Mouse (Mus musculus) heart, postnatal 4 days (tissue): ENCODE results near the gene Otulin. TPM values are rescaled to one million over a fixed set of nuclear protein-coding genes. Genes with fewer than 3 reads are reported as not detected.

Experiments
- DNase-seq: peaks from one replicate; pipeline ENCODE4 v3.0.0; 2021
- total RNA-seq, 2 experiments: library from RNA; stranded (reverse); gene quantifications; 2 replicates each; pipeline ENCODE4 v1.2.3; 2021

Gene Otulin
- 10 to 100 TPM; 41.6 to 43.1 TPM for total RNA-seq

GRCm38 (mm10) chr15:27630601-27631383 lies at the start of gene Otulin:
Otulin (minus strand) TSS chr15:27630693.
- DNase-seq = peak; percentile 100

- DNase-seq = no peak
Observed at GRCm38 (mm10) chr15:27678511-27678910, 48.0 kb upstream of the Otulin start.

DNA sequence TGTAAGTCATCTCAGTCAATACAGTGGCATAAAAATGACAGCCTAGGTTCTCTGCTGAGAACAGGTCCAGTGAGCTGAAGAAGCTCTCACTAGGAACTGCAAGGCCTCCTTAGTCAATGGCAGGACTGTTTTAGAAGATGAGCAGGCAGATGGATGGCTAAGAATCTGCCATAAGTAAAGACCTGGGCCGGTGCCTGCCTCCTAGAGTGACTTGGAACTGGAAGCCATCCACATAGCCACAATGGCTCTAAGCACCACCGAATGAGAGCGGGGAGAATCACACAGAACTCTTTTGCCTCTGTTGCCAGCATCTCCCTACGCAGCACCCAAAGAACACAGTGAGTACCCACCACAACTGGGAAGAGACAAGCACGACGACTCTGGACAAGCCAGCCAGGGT lies 47.3 kb upstream of the Otulin start:
- DNase-seq = no peak

DNA sequence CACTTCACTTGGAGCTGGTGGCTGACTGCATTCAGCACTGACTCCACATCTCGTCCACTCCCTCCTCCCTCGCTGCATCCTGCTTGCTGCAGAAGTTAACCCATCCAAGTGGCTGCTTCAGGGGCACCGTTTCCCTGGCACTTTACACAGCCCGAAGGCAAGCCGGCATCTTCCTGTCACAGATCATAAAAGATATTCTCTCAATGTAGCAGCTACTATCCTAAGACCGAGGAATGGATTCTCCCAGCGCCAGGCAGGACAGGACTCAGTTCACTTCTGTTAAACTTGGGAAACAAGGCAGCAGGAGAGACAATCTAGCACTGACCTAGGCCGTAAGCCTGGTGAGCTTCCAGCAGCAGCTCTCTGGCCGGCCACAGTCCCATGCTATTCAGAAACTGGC lies 45.7 kb upstream of the Otulin start:
- no peak for DNase-seq

DNA sequence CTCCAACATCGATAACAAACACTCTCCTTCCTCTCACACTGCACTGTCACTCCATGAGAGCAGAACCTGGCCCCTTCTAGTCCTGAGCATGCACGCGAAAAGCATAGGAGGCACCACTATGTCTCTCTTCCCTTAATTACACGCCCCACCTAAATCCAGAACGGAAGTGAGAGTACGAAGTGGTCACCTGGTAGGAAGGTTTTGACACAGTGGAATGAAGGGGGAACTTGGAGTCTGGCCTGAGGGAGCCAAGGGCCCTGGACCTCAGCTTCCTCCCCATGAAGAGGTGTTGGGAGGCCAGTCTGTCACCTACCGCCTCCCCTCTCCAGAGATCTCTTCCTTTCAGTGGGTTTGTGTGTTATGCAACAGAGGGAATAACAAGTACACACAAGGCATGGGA lies 44.6 kb upstream of the Otulin start:
- DNase-seq = no peak

DNA sequence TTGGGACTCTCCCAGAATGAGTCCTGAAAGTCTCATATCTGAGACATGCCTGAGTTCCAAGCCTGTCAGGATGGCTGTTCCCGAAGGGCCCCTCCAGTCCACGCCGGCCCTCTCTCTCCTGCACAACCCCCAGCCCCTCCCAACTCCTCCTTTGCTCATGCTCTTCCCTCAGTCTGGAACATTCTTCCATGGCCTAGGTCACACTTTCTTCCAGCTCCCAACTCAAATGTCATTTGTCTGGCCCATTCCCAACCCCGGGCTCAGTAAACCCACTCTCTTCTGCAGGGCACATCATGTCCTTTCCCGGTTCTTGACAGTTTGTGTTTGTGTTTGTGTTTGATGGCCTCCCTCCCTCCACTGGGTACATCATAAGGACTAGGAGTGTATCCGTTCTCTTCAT lies 43.5 kb upstream of the Otulin start:
- no peak for DNase-seq

DNA sequence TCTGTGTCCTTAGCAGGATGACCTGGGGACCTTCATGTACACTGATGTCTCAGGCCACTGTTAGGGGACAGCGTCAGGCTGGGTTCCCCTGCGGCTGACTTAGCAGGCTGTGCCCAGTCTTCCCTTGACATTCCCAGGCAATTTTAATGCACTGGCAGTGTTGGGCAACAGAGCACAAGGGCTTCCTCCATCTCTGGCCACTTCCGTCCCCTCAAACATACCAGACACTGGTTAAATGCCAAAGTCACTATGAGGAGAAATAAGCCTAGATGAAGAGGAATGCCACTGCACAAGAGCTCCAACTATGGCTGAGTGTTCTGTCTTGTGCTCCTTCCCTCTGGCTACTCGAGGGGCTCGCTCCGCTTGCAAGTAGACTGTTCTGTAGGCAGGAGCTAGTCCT lies 42.7 kb upstream of the Otulin start:
- no peak for DNase-seq

DNA sequence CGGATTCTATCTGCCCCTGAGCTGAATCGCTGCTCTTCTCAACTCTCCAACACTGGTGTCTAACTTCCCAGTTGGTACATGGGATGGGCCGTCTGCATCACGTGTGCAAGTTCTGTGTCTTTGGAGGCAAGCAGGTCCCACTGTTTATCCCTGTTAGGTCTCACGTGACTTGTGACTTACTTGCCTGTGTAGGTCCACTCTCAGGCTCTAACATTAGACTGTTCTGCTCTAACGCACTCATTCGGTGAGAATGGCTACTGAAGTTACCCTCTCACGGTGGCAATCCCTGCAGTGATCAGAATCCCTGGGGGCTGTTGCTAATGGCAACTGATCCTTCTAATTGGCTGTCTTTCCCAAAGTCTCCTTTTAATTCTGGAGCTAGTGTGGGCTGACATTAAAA lies 41.8 kb upstream of the Otulin start:
- DNase-seq = no peak

- DNase-seq = no peak
Observed at GRCm38 (mm10) chr15:27671612-27672245, 41.2 kb upstream of the Otulin start.

DNA sequence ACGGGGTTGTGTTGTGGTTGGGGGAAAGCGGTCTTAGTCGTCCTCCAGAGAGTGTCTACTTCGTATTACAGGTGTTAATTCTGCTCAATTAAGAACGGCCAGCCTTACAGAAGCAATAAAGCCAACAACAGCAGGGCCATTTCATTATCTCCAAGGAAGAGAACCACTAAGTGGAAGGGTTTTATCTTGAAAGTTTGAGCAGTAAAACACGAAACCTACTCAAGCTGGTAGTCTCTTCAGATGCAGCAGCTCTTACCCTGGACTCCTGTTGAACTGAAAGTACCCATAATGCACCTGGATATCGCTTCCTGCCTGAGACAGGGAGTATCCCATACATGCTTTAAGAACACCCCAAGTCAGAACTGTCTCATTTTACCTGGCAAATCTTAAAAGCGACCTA lies 40.2 kb upstream of the Otulin start:
- DNase-seq = no peak

DNA sequence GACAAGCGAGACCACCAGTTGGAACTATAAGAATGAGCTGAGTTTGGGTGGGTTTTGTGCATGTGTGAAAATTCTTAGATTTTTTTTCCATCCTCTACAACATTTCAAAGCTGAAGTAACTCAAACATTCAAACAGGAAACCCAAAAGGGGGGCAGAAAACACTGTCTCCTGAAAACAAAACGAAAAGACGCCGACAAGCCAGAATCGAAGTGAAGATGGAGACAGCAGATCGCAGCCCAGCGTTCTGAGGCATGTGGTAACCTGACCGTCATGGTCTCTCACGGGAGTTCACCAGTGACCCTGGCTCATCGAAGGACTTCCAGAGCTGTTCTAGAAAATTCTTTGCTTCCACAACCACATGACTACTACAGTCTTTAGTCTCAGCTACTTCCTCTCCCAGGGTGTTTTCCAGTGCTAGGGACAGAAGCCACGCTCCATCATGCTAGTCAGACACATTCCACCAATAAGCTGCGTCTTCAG lies 39.5 kb upstream of the Otulin start:
- DNase-seq = no peak

GRCm38 (mm10) chr15:27669276-27669675 lies 38.8 kb upstream of the Otulin start:
- DNase-seq = no peak

DNA sequence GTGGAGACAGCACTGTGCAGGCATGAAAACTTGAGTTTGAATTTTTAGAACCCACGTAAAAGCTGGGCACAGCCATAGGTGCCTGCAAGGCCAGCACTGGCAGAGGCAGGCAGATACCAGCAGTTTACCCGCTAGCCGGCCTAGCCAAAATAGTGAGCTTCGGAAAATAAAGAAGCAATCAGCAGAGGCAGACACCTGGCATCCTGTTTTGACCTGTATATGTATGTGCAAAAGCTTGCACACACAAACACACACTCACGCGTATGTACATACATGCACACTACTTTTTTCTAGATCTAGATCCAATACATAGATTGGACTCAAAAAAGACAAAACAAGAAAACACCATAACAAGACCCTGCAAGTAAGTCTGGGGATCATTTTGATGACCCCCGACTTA lies 38.1 kb upstream of the Otulin start:
- no peak for DNase-seq

DNA sequence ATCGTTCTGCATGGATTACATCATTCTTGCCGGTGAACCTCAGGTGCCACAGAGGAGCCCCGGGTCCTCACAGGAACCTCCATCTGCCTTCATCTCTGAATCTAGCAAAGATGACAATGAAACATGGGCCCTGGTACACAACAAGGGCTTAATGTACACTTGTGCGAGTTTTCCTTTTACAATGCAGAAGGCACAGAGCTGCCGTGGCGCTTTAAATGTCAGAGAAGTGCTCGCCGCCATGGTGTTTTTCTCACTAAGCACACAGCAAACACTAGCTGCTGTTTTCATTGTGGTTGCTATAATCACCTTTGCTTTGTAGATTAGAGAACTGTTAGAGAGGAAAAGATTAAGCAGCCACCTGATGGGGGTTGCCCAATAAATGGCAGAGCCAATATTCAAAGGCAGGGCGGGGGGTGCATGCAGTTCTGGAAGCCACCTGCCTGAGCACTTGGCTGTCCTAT lies 37.5 kb upstream of the Otulin start:
- DNase-seq = no peak

DNA sequence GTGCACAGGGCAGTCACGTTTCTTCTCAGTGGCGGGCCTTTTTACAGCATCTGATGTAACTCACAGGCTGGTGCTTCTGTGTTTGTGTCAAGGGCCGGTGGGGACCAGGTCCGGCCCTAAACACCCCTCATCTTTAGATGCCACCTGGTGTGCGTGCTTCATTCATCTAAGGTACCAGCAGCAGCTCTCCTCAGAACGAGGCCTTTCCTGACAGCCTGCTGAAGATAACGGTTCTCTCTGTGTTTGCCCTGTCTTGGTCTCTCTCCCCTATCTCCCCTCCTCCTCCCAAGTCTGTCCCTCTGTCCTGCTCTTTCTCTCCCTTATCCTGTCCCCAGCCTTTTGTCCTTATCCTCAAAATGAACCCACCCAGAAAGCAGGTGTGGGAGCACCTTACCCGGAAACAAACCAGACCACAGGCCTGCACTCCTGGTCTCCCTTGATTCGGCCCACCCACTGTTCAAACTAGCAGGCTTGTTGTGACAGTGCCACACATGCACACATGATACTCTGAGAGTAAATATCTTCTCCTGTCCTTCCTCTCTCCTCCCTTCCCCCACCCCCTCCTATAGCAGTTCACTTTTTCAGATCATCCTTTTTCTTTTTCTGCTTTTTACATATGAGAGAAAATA lies 36.5 kb upstream of the Otulin start:
- no peak for DNase-seq

DNA sequence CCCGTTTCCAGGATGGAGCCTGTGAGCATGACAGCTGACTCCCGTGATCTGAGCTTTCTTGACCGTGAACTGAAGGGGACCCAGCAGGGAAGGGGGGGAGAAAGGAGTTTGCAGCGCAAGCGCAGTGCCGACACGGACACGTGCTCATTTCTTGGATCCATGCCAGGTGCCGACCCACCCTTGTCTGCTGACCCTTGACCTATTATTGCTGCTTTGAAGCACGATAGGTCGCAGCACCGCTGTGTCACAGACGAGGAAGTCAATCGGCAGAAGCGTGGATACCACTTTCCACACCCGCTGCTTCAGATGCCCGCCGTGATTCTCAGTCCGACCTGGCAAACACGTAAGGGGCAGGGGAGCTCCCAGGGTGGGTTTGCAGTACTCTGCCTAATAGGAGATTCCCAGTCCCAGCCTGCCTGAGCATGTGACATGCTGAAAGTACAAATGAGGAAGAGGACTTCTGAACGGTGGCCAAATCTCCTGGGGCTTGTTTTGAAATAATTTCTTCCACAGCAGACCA lies 35.0 kb upstream of the Otulin start:
- peak; percentile 26 for DNase-seq

DNA sequence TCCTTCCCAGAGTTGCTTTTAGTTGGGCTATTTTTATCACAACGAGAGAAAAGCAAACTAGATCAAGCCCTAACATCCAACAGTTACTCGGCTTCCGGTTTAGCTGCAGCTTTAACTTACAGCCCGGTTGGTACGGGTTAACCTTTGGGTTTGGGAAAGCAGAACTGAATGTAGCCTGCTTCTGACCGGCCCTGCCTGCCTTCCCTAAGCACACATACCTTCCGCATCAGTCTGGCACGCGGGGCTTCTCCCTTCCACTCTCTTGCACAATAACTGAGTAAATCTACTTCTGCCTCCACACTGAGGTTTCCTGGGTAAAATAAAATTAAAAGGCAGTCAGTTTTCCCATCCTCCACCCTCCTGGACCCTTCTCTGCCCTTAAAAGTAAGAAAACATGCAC lies 33.6 kb upstream of the Otulin start:
- DNase-seq = no peak

GRCm38 (mm10) chr15:27662699-27663098 lies 32.2 kb upstream of the Otulin start:
- no peak for DNase-seq

DNA sequence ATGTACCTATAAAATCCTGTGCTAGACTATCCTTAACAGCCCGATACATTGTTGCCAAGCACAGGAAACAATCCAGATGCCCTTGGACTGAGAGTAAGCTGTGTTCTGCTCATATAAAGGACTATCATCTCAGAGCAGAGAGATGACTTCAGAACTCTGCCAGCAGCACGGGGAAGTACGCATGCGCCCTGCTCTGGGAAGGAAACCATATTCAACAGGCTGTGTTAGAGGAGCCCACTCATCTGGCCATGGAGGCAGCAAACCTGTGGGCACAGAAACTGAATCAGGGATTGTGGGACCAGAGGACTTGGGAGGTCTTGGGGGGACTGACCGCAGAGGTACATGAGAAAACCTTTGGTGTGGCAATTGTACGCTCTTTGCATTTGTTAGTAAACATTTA lies 31.2 kb upstream of the Otulin start:
- DNase-seq = no peak

GRCm38 (mm10) chr15:27659592-27660244 lies 29.2 kb upstream of the Otulin start:
- peak; percentile 93 for DNase-seq

DNA sequence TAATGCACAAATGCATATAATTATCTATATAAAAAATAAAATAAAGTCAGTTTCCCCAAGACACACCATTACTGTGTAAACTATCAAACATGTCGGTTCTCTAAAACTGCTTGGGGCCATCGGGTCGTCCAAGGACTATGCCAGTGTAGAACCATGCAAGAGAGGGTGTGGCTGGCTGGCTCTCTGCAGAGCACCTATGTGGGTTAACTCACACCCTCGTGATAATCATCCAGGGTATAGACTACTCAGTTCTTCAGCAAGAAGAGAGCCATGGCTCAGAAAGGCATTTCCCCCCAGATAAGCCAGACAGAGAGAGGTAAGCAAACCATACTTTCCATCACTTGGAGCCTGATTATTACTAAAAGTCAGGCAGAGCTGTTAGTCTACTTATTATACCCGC lies 28.6 kb upstream of the Otulin start:
- DNase-seq = no peak

DNA sequence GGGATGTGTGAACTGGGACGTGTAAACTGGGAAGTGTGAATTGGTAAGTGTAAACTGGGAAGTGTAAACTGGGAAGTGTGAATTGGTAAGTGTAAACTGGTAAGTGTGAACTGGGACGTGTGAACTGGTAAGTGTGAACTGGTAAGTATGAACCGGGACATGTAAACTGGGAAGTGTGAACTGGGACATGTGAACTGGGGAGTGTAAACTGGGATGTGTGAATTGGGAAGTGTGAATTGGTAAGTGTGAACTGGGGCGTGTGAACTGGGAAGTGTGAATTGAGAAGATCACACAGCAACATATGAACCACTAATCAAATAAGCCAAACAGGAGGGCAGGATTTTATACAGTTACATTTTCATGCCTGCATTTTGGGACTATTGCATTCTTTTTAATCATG lies 27.9 kb upstream of the Otulin start:
- no peak for DNase-seq

GRCm38 (mm10) chr15:27657866-27658265 lies 27.4 kb upstream of the Otulin start:
- DNase-seq = no peak
